Mouse (Mus musculus) stomach, embryonic 16.5 days (tissue): ENCODE measurements around the gene Olfr1438-ps1. TPM values are rescaled to one million over a fixed set of nuclear protein-coding genes. Genes with fewer than 3 reads are reported as not detected.
"Not testable (repeated sequence)": the region's sequence is repeated elsewhere in the genome, so short reads cannot be mapped to it uniquely, and the experiment has no call there.

Source experiments
- ATAC-seq: fragments of 200-750 bp; cut with Nextera tagmentation; 2 replicates; pipeline ENCODE4 v1.8.0; 2017; ENCODE audit warnings: moderate number of reproducible peaks, moderate TSS enrichment; ENCODE audit not compliant: insufficient read depth, low FRiP score
- H3K27ac ChIP-seq: fragments of 300-500 bp; sonication (generic); 2 replicates; pipeline ENCODE4 v1.5.1; 2014; ENCODE audit warnings: low read length
- H3K27me3 ChIP-seq: fragments of 300-500 bp; sonication (generic); 2 replicates; pipeline ENCODE4 v1.6.1; 2014; ENCODE audit warnings: low read length, control low read depth, mixed read lengths; ENCODE audit not compliant: control insufficient read depth, insufficient read depth
- H3K36me3 ChIP-seq: fragments of 300-500 bp; sonication (generic); 2 replicates; pipeline ENCODE4 v1.6.1; 2014; ENCODE audit warnings: low read length; ENCODE audit not compliant: control insufficient read depth, insufficient read depth
- H3K4me1 ChIP-seq: fragments of 300-500 bp; sonication (generic); 2 replicates; pipeline ENCODE4 v1.6.1; 2014; ENCODE audit warnings: low read length, control low read depth, mixed read lengths; ENCODE audit not compliant: control insufficient read depth, insufficient read depth
- H3K4me2 ChIP-seq: fragments of 300-500 bp; sonication (generic); 2 replicates; pipeline ENCODE4 v1.6.1; 2014; ENCODE audit warnings: low read depth, low read length, mixed read lengths
- H3K4me3 ChIP-seq: fragments of 300-500 bp; sonication (generic); replicated peaks from 2 replicates; pipeline ENCODE4 v1.5.1; 2014; ENCODE audit warnings: mild to moderate bottlenecking, low read length
- H3K9ac ChIP-seq: fragments of 300-500 bp; sonication (generic); 2 replicates; pipeline ENCODE4 v1.6.1; 2014; ENCODE audit warnings: low read length
- H3K9me3 ChIP-seq: fragments of 300-500 bp; sonication (generic); replicated peaks from 2 replicates; pipeline ENCODE4 v1.6.1; 2016; ENCODE audit warnings: low read length, control low read depth; ENCODE audit not compliant: control insufficient read depth
- WGBS: fragments of 180-500 bp; shearing (Covaris S2); extraction: QIAGEN DNeasy Blood & Tissue Kit; methylation state at CpG from one replicate; pipeline ENCODE4 v1.1.7; 2014; 5-methylcytosine and 5-hydroxymethylcytosine counted together
- polyA plus RNA-seq: library from polyadenylated mRNA; unstranded; fragments of >200 nt; fragmentation: Nextera tagmentation; extraction: Ambion mirVana; gene quantifications from 2 replicates; pipeline ENCODE4 v1.2.1, GENCODE M21; 2015

The Olfr1438-ps1 gene
- not detected in 2 replicates for polyA plus RNA-seq

- Histone ChIP-seq H3K4me3 (no peak within 1 kb of the TSS), H3K4me2 (no peak within 1 kb of the TSS), H3K4me1 (no peaks in the 10 kb centered on the region), H3K9me3 (no peaks in the 10 kb centered on the region), H3K27me3 (no peaks in the 10 kb centered on the region), H3K9ac (no peak within 1 kb of the TSS), H3K36me3 (no peaks in the 10 kb centered on the region), H3K27ac (no peak within 1 kb of the TSS)
- ATAC-seq = no peak
- 82% methylated on average over 3 of the region's 3 CpGs for WGBS
Measured at GRCm38 (mm10) chr19:12335810-12336209, at the start of gene Olfr1438-ps1. Gene Olfr1438-ps1 (minus strand): TSS chr19:12335910.

GRCm38 (mm10) chr19:12374465-12375025 is 38.8 kb upstream of the Olfr1438-ps1 start:
- Histone ChIP-seq H3K36me3 (no peaks in the 10 kb centered on the region), H3K4me1 (no peaks in the 10 kb centered on the region), H3K27ac (no peak overlapping the region), H3K9me3 (no peaks in the 10 kb centered on the region), H3K4me2 (no peak overlapping the region), H3K9ac (no peak overlapping the region), H3K4me3 (no peak overlapping the region), H3K27me3 (no peaks in the 10 kb centered on the region)
- ATAC-seq = no peak
- WGBS = 40% methylated on average over 2 of the region's 2 CpGs

GRCm38 (mm10) chr19:12373004-12373403 is 37.3 kb upstream of the Olfr1438-ps1 start:
- Histone ChIP-seq H3K27ac (no peak overlapping the region), H3K9me3 (no peaks in the 10 kb centered on the region), H3K27me3 (no peaks in the 10 kb centered on the region), H3K4me1 (no peaks in the 10 kb centered on the region), H3K36me3 (no peaks in the 10 kb centered on the region), H3K4me2 (no peak overlapping the region), H3K4me3 (no peak overlapping the region), H3K9ac (no peak overlapping the region)
- WGBS = 78% methylated on average over 3 of the region's 3 CpGs
- ATAC-seq = no peak

- no peaks in the 10 kb centered on the region for H3K9me3 ChIP-seq
- no peak within 1 kb of the TSS for H3K4me2 ChIP-seq
- no peaks in the 10 kb centered on the region for H3K27me3 ChIP-seq
- no peaks in the 10 kb centered on the region for H3K36me3 ChIP-seq
- no peak for ATAC-seq
- H3K9ac ChIP-seq = no peak within 1 kb of the TSS
- no peak within 1 kb of the TSS for H3K4me3 ChIP-seq
- no peak within 1 kb of the TSS for H3K27ac ChIP-seq
- 80% methylated on average over 2 of the region's 2 CpGs for WGBS
- H3K4me1 ChIP-seq = no peaks in the 10 kb centered on the region
Measured at GRCm38 (mm10) chr19:12325001-12325400, 10.7 kb downstream of the Olfr1438-ps1 start, which contains the start of gene Olfr1437. Gene Olfr1437 (minus strand): TSS chr19:12325101.

- H3K27ac ChIP-seq, H3K4me2 ChIP-seq, H3K9me3 ChIP-seq, H3K4me3 ChIP-seq, H3K36me3 ChIP-seq, H3K9ac ChIP-seq, ATAC-seq, H3K27me3 ChIP-seq, H3K4me1 ChIP-seq: not testable (repeated sequence)
- 83% methylated on average over 1 of the region's 1 CpGs for WGBS
Measured at GRCm38 (mm10) chr19:12299030-12299429, 36.7 kb downstream of the Olfr1438-ps1 start, which contains the start of gene Olfr1436. Gene Olfr1436 (minus strand): TSS chr19:12299130.

GRCm38 (mm10) chr19:12292979-12293378 is 42.7 kb downstream of the Olfr1438-ps1 start:
- Histone ChIP-seq H3K36me3 (no peaks in the 10 kb centered on the region), H3K4me1 (no peaks in the 10 kb centered on the region), H3K27me3 (no peaks in the 10 kb centered on the region), H3K4me3 (no peak overlapping the region), H3K4me2 (no peak overlapping the region), H3K9ac (no peak overlapping the region), H3K9me3 (no peaks in the 10 kb centered on the region), H3K27ac (no peak overlapping the region)
- no peak for ATAC-seq

GRCm38 (mm10) chr19:12279554-12279953 is 56.2 kb downstream of the Olfr1438-ps1 start, which contains the start of gene Olfr1434:
Gene Olfr1434 (plus strand): TSS chr19:12279854.
- Histone ChIP-seq H3K4me1 (no peaks in the 10 kb centered on the region), H3K36me3 (no peaks in the 10 kb centered on the region), H3K4me3 (no peak within 1 kb of the TSS), H3K27ac (no peak within 1 kb of the TSS), H3K4me2 (no peak within 1 kb of the TSS), H3K27me3 (no peaks in the 10 kb centered on the region), H3K9me3 (no peaks in the 10 kb centered on the region), H3K9ac (no peak within 1 kb of the TSS)
- ATAC-seq = no peak
- 69% methylated on average over 2 of the region's 2 CpGs for WGBS

Other genes starting within 250 kb of the Olfr1438-ps1 start
- gene Olfr1426, start 243.9 kb downstream of the Olfr1438-ps1 start, polyA plus RNA-seq = not detected in 2 replicates
- not detected in 2 replicates for gene Olfr1427, start 232.6 kb downstream of the Olfr1438-ps1 start, polyA plus RNA-seq
- gene Olfr1428, start 220.0 kb downstream of the Olfr1438-ps1 start, polyA plus RNA-seq = not detected in 2 replicates
- 0.04 TPM in 1 of 2 replicates, not detected in the other for gene Olfr76, start 212.7 kb downstream of the Olfr1438-ps1 start, polyA plus RNA-seq
- not detected in 2 replicates for gene Olfr1555-ps1, start 165.8 kb downstream of the Olfr1438-ps1 start, polyA plus RNA-seq
- not detected in 2 replicates for gene Olfr1431, start 135.3 kb downstream of the Olfr1438-ps1 start, polyA plus RNA-seq
- gene Olfr1432, start 103.3 kb downstream of the Olfr1438-ps1 start, polyA plus RNA-seq = not detected in 2 replicates
- not detected in 2 replicates for gene Olfr262, start 94.3 kb downstream of the Olfr1438-ps1 start, polyA plus RNA-seq
- gene Olfr235, start 74.9 kb downstream of the Olfr1438-ps1 start, polyA plus RNA-seq = not detected in 2 replicates
- not detected in 2 replicates for gene Olfr1434, start 56.1 kb downstream of the Olfr1438-ps1 start, polyA plus RNA-seq
- gene Olfr1436, start 36.8 kb downstream of the Olfr1438-ps1 start, polyA plus RNA-seq = not detected in 2 replicates
- gene Olfr1437, start 10.8 kb downstream of the Olfr1438-ps1 start, polyA plus RNA-seq = not detected in 2 replicates
- not detected in 2 replicates for gene Olfr1440, start 51.4 kb upstream of the Olfr1438-ps1 start, polyA plus RNA-seq
- gene Olfr1441, start 81.5 kb upstream of the Olfr1438-ps1 start, polyA plus RNA-seq = not detected in 2 replicates
- not detected in 2 replicates for gene Pfpl, start 92.0 kb upstream of the Olfr1438-ps1 start, polyA plus RNA-seq
- 1.3 and 1.8 TPM in 2 replicates for gene Mpeg1, start 124.9 kb upstream of the Olfr1438-ps1 start, polyA plus RNA-seq
- gene Dtx4, start 165.5 kb upstream of the Olfr1438-ps1 start, polyA plus RNA-seq = 14.7 and 15.7 TPM in 2 replicates
- gene Fam111a, start 209.8 kb upstream of the Olfr1438-ps1 start, polyA plus RNA-seq = 21.1 and 23.5 TPM in 2 replicates